Mouse (Mus musculus) adrenal gland, adult 8-10 months (tissue): ENCODE measurements around the gene Olfr739. TPM values are rescaled to one million over a fixed set of nuclear protein-coding genes. Genes with fewer than 3 reads are reported as not detected.

Experiments used
- DNase-seq: peaks from one replicate; pipeline ENCODE4 v3.0.0; 2022
- total RNA-seq, 4 experiments: library from RNA; stranded (reverse); gene quantifications; 2 replicates each; pipeline ENCODE4 v1.2.4; 2022

Olfr739 gene
- total RNA-seq: not detected

- no peak for DNase-seq
Observed at GRCm38 (mm10) chr14:50418326-50418725, at the start of gene Olfr739. Olfr739 (plus strand) TSS chr14:50418626.

GRCm38 (mm10) chr14:50380863-50381262, 37.6 kb upstream of the Olfr739 start, which contains the start of gene Olfr736:
Olfr736 (plus strand) TSS chr14:50381163.
- no peak for DNase-seq

- DNase-seq: no peak
Observed at GRCm38 (mm10) chr14:50407268-50407667, 11.2 kb upstream of the Olfr739 start, which contains the start of gene Olfr738. Olfr738 (plus strand) TSS chr14:50407568.

GRCm38 (mm10) chr14:50445245-50445644, 26.8 kb downstream of the Olfr739 start, which contains the start of gene Olfr740:
Olfr740 (plus strand) TSS chr14:50445545.
- DNase-seq: no peak

- DNase-seq: no peak
Observed at GRCm38 (mm10) chr14:50472438-50472837, 54.0 kb downstream of the Olfr739 start, which contains the start of gene Olfr741. Olfr741 (plus strand) TSS chr14:50472738.

Other genes starting within 250 kb of the Olfr739 start
- not detected for gene Olfr730, start 230.4 kb upstream of the Olfr739 start, total RNA-seq
- gene Olfr731, start 176.8 kb upstream of the Olfr739 start, total RNA-seq: under 1 TPM in 1 of 4 experiments, not detected in 3; 0.06 TPM
- not detected for gene Olfr732, start 134.4 kb upstream of the Olfr739 start, total RNA-seq
- gene Olfr733, start 117.1 kb upstream of the Olfr739 start, total RNA-seq: not detected
- not detected for gene Olfr734, start 91.9 kb upstream of the Olfr739 start, total RNA-seq
- gene Olfr735, start 69.8 kb upstream of the Olfr739 start, total RNA-seq: under 1 TPM in 2 of 4 experiments, not detected in 2; 0.06 to 0.11 TPM
- under 1 TPM; 0.07 to 0.54 (median 0.32) TPM for gene Tlr11, start 60.7 kb upstream of the Olfr739 start, total RNA-seq
- not detected for gene Olfr736, start 37.5 kb upstream of the Olfr739 start, total RNA-seq
- gene Olfr738, start 11.1 kb upstream of the Olfr739 start, total RNA-seq: not detected
- not detected for gene Olfr740, start 26.9 kb downstream of the Olfr739 start, total RNA-seq
- gene Olfr741, start 54.1 kb downstream of the Olfr739 start, total RNA-seq: not detected
- gene Olfr742, start 85.0 kb downstream of the Olfr739 start, total RNA-seq: not detected
- gene Olfr743, start 103.2 kb downstream of the Olfr739 start, total RNA-seq: not detected
- not detected for gene Olfr744, start 196.3 kb downstream of the Olfr739 start, total RNA-seq
- not detected for gene Olfr745, start 220.8 kb downstream of the Olfr739 start, total RNA-seq
- not detected for gene Olfr746, start 228.5 kb downstream of the Olfr739 start, total RNA-seq